Mouse (Mus musculus): Measurements from ENCODE around the gene Elfn2. TPM values are rescaled to one million over a fixed set of nuclear protein-coding genes. Genes with fewer than 3 reads are reported as not detected.

Elfn2 gene
- polyA plus RNA-seq, 1 experiment: 0.02 TPM

GRCm38 (mm10) chr15:78731830-78732229, 13.3 kb upstream of the Elfn2 start:
- TF ChIP-seq CTCF (IDR thresholded peaks at IDR 0.05; ENCODE audit: insufficient read depth, low read length): no peak
- no peak for TF ChIP-seq POLR2A (IDR thresholded peaks at IDR 0.05; ENCODE audit: borderline replicate concordance, extremely low read depth, low read depth, low read length)

GRCm38 (mm10) chr15:78730315-78731049, 11.9 kb upstream of the Elfn2 start:
- 67% methylated on average over 12 of the region's 12 CpGs for WGBS
- TF ChIP-seq CTCF (IDR thresholded peaks at IDR 0.05; ENCODE audit: insufficient read depth, low read length) (no peak), POLR2A (IDR thresholded peaks at IDR 0.05; ENCODE audit: borderline replicate concordance, extremely low read depth, low read depth, low read length) (no peak)
- DNase-seq: no peak

More at GRCm38 (mm10) chr15:78731830-78732229, 13.3 kb upstream of the Elfn2 start:
- DNase-seq: no peak
- H3K4me3 ChIP-seq (replicated peaks; ENCODE audit: extremely low read depth, low read depth, low read length): no peak overlapping the region
- 43% methylated on average over 4 of the region's 4 CpGs for WGBS
- H3K4me1 ChIP-seq (ENCODE audit: control insufficient read depth, insufficient read depth, low read length): no peaks in the 10 kb centered on the region

GRCm38 (mm10) chr15:78726697-78727096, 8.1 kb upstream of the Elfn2 start:
- 65% methylated on average over 7 of the region's 7 CpGs for WGBS
- H3K4me1 ChIP-seq (ENCODE audit: control insufficient read depth, insufficient read depth, low read length): no peaks in the 10 kb centered on the region
- no peak for DNase-seq

More at GRCm38 (mm10) chr15:78730315-78731049, 11.9 kb upstream of the Elfn2 start:
- Histone ChIP-seq H3K4me3 (replicated peaks; ENCODE audit: extremely low read depth, low read depth, low read length) (no peak overlapping the region), H3K4me1 (ENCODE audit: control insufficient read depth, insufficient read depth, low read length) (no peaks in the 10 kb centered on the region)

GRCm38 (mm10) chr15:78720532-78720931, 2.0 kb upstream of the Elfn2 start:
- no peak for DNase-seq
- 44% methylated on average over 7 of the region's 7 CpGs for WGBS
- TF ChIP-seq CTCF (IDR thresholded peaks at IDR 0.05; ENCODE audit: insufficient read depth, low read length): no peak
- Histone ChIP-seq H3K4me3 (replicated peaks; ENCODE audit: extremely low read depth, low read depth, low read length) (no peak overlapping the region), H3K4me1 (ENCODE audit: control insufficient read depth, insufficient read depth, low read length) (no peaks in the 10 kb centered on the region)

More at GRCm38 (mm10) chr15:78726697-78727096, 8.1 kb upstream of the Elfn2 start:
- no peak for TF ChIP-seq CTCF (IDR thresholded peaks at IDR 0.05; ENCODE audit: insufficient read depth, low read length)
- TF ChIP-seq POLR2A (IDR thresholded peaks at IDR 0.05; ENCODE audit: borderline replicate concordance, extremely low read depth, low read depth, low read length): no peak
- H3K4me3 ChIP-seq (replicated peaks; ENCODE audit: extremely low read depth, low read depth, low read length): no peak overlapping the region

- 2% methylated on average over 16 of the region's 16 CpGs for WGBS
Observed at GRCm38 (mm10) chr15:78720094-78720493, 1.5 kb upstream of the Elfn2 start.

GRCm38 (mm10) chr15:78719416-78719815, 845 bp upstream of the Elfn2 start:
- TF ChIP-seq CTCF (IDR thresholded peaks at IDR 0.05; ENCODE audit: insufficient read depth, low read length): no peak
- no peak for TF ChIP-seq POLR2A (IDR thresholded peaks at IDR 0.05; ENCODE audit: borderline replicate concordance, extremely low read depth, low read depth, low read length)
- DNase-seq: no peak
- Histone ChIP-seq H3K4me3 (replicated peaks; ENCODE audit: extremely low read depth, low read depth, low read length) (no peak overlapping the region), H3K4me1 (ENCODE audit: control insufficient read depth, insufficient read depth, low read length) (no peaks in the 10 kb centered on the region)
- 10% methylated on average over 14 of the region's 14 CpGs for WGBS

More at GRCm38 (mm10) chr15:78720094-78720493, 1.5 kb upstream of the Elfn2 start:
- peak; percentile 59 for DNase-seq
- TF ChIP-seq CTCF (IDR thresholded peaks at IDR 0.05; ENCODE audit: insufficient read depth, low read length): peak; percentile 65; the same call in 1 of the 2 replicates
- TF ChIP-seq POLR2A (IDR thresholded peaks at IDR 0.05; ENCODE audit: borderline replicate concordance, extremely low read depth, low read depth, low read length): no peak
- Histone ChIP-seq H3K4me3 (replicated peaks; ENCODE audit: extremely low read depth, low read depth, low read length) (no peak overlapping the region), H3K4me1 (ENCODE audit: control insufficient read depth, insufficient read depth, low read length) (no peaks in the 10 kb centered on the region)

- TF ChIP-seq CTCF (IDR thresholded peaks at IDR 0.05; ENCODE audit: insufficient read depth, low read length) (no peak), POLR2A (IDR thresholded peaks at IDR 0.05; ENCODE audit: borderline replicate concordance, extremely low read depth, low read depth, low read length) (no peak)
- no peaks in the 10 kb centered on the region for H3K4me1 ChIP-seq (ENCODE audit: control insufficient read depth, insufficient read depth, low read length)
- H3K4me3 ChIP-seq (replicated peaks; ENCODE audit: extremely low read depth, low read depth, low read length): no peak overlapping the region
- no peak for DNase-seq
- WGBS: 38% methylated on average over 13 of the region's 13 CpGs
Observed at GRCm38 (mm10) chr15:78716936-78717335, 1.6 kb downstream of the Elfn2 start.

- no peak for TF ChIP-seq POLR2A (IDR thresholded peaks at IDR 0.05; ENCODE audit: borderline replicate concordance, extremely low read depth, low read depth, low read length)
- TF ChIP-seq CTCF (IDR thresholded peaks at IDR 0.05; ENCODE audit: insufficient read depth, low read length): no peak
- H3K4me1 ChIP-seq (ENCODE audit: control insufficient read depth, insufficient read depth, low read length): no peaks in the 10 kb centered on the region
- no peak overlapping the region for H3K4me3 ChIP-seq (replicated peaks; ENCODE audit: extremely low read depth, low read depth, low read length)
- 30% methylated on average over 5 of the region's 5 CpGs for WGBS
- no peak for DNase-seq
Observed at GRCm38 (mm10) chr15:78715856-78716255, 2.7 kb downstream of the Elfn2 start.

- H3K4me1 ChIP-seq (ENCODE audit: control insufficient read depth, insufficient read depth, low read length): no peaks in the 10 kb centered on the region
- TF ChIP-seq CTCF (IDR thresholded peaks at IDR 0.05; ENCODE audit: insufficient read depth, low read length): no peak
- TF ChIP-seq POLR2A (IDR thresholded peaks at IDR 0.05; ENCODE audit: borderline replicate concordance, extremely low read depth, low read depth, low read length): no peak
- no peak overlapping the region for H3K4me3 ChIP-seq (replicated peaks; ENCODE audit: extremely low read depth, low read depth, low read length)
- no peak for DNase-seq
- WGBS: 77% methylated on average over 7 of the region's 7 CpGs
Observed at GRCm38 (mm10) chr15:78713751-78714150, 4.8 kb downstream of the Elfn2 start.

All from lung, adult 2 months (tissue).